Mouse (Mus musculus) embryonic fibroblast, embryonic 13.5 days (primary cell): ENCODE data around the gene Slbp.

Experiments
- CTCF ChIP-seq: IDR thresholded peaks from 2 replicates; pipeline ENCODE4 v1.5.1; 2011; ENCODE audit warnings: mild to moderate bottlenecking, control low read depth, low read length, moderate library complexity, borderline replicate concordance; ENCODE audit not compliant: insufficient read depth
- POLR2A ChIP-seq: IDR thresholded peaks from 2 replicates; pipeline ENCODE4 v1.6.1; 2011; ENCODE audit warnings: low read depth, mild to moderate bottlenecking, control low read depth, low read length, moderate library complexity

GRCm38 (mm10) chr5:33701832-33702231 lies 49.5 kb upstream of the Slbp start:
- no peak for TF ChIP-seq CTCF
- no peak for TF ChIP-seq POLR2A
